Mouse (Mus musculus): ENCODE measurements around the gene Ssh1. TPM values are rescaled to one million over a fixed set of nuclear protein-coding genes. Genes with fewer than 3 reads are reported as not detected.

Gene Ssh1
- total RNA-seq (2023): 37.2 TPM

GRCm38 (mm10) chr5:113993487-113994465 lies at the start of gene Ssh1:
Ssh1 (minus strand) TSS chr5:113993894.

DNA sequence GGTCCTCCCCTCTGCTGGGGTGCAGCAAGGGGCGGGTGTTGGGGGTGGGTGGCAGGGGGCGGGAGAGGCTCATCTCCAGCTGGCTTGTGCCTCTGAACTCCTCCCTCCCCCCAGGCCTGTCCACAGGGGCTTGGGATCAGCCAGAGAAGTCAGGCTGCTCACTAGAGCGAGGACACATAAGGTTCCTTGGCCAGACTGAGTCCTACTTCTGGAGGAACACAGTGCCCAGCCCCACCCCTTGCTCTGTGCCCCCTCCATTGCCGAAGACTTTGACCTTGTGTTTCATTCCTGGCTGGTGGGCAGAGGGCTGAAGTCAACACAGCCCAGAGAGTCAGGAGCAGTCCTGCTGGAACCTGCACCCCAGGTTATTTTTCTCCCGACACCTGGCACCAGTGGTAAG lies 9.8 kb upstream of the Ssh1 start, which contains the start of gene Dao:
Gene Dao (plus strand): TSS at position 162 of the 400 bp plus-strand sequence.

GRCm38 (mm10) chr5:113908592-113909441 lies 84.9 kb downstream of the Ssh1 start, which contains the start of gene Coro1c:
Coro1c (minus strand) TSS chr5:113908758.

Other genes with a start within 250 kb of the Ssh1 start
- 84.3 TPM for gene Sart3, start 221.4 kb downstream of the Ssh1 start, total RNA-seq (2023)
- 39.3 TPM for gene Iscu, start 221.1 kb downstream of the Ssh1 start, total RNA-seq (2023)
- gene Tmem119, start 193.4 kb downstream of the Ssh1 start, total RNA-seq (2023): not detected
- gene Selplg, start 161.2 kb downstream of the Ssh1 start, total RNA-seq (2023): 305 TPM
- gene Coro1c, start 85.1 kb downstream of the Ssh1 start, total RNA-seq (2023): 63.3 TPM
- gene Dao, start 9.8 kb upstream of the Ssh1 start, total RNA-seq (2023): not detected
- gene Usp30, start 71.6 kb upstream of the Ssh1 start, total RNA-seq (2023): 21.1 TPM
- gene Svop, start 97.7 kb upstream of the Ssh1 start, total RNA-seq (2023): not detected
- 8.7 TPM for gene Alkbh2, start 134.3 kb upstream of the Ssh1 start, total RNA-seq (2023)
- gene Ung, start 136.5 kb upstream of the Ssh1 start, total RNA-seq (2023): 12.9 TPM
- 4.3 TPM for gene Acacb, start 152.6 kb upstream of the Ssh1 start, total RNA-seq (2023)

Measured in CD4-positive naive resting alpha-beta T cell, adult 76 days (primary cell).